Mouse (Mus musculus) urinary bladder, postnatal 10 days (tissue): ENCODE data around the gene Best2.

Experiments
- DNase-seq: peaks from one replicate; pipeline ENCODE4 v3.0.0; 2022; ENCODE audit warnings: low spot score

Best2 gene

GRCm38 (mm10) chr8:85021514-85022055, 7.3 kb upstream of the Best2 start:
- DNase-seq = no peak

- no peak for DNase-seq
Measured at GRCm38 (mm10) chr8:85017209-85017608, 2.9 kb upstream of the Best2 start.

GRCm38 (mm10) chr8:85016724-85017123, 2.4 kb upstream of the Best2 start:
- no peak for DNase-seq

DNA sequence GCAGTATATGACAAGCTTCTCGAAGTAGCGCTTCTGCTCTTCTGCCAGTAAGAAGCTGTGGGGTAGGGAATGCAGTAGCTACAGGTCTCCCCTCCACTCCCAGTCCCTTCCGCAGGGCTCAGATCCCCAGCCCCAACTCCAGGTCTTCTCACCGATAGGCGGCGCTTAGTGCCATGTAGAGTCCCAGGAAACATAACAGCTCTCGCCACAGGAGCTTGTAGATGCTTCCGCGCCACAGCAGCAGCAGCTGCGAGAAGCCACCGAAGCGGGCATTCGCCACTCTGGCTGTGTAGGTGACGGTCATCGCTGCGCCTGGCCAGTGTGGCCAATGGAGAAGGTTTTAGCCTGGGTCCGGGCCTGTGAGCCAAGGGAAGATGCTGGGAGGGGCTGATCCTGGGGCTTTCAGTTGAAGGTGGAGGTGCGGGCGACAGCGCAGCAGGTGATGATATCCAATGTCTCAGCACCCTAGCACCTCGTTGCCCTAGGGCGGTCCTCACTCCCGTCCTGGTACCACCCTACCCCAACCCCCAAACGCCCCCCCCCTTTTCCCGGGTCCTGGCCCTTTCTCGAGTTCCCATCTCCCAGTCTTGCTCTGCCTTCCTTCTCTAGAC, 996 bp downstream of the Best2 start:
- DNase-seq = no peak

DNA sequence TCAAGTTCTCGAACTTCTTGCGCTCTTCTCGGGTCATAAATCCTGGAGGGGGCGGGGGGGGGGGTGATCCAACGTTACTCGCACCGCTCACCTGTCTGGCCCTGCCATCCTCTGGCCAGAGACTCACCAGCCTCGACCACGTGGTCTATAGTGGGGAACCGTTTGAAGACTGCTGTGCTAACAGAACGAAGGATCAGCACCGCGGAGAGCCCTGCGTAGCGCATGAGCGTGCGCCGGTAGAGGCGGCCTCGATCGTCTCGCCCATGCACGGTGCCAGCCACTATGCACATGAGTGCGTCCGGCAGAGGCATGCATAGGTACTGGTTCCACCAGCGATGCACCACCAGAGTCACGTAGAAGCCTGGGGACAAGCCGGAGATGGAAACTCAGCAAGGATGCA, 3.1 kb downstream of the Best2 start:
- no peak for DNase-seq

- no peak for DNase-seq
Measured at GRCm38 (mm10) chr8:85007686-85008085, 6.6 kb downstream of the Best2 start.

- DNase-seq = peak; percentile 74
Measured at GRCm38 (mm10) chr8:84997649-84998295, 16.6 kb downstream of the Best2 start.

GRCm38 (mm10) chr8:84996978-84997377, 17.4 kb downstream of the Best2 start:
- no peak for DNase-seq

- DNase-seq = no peak
Measured at GRCm38 (mm10) chr8:84995680-84996079, 18.7 kb downstream of the Best2 start.

GRCm38 (mm10) chr8:84994375-84994774, 20.0 kb downstream of the Best2 start:
- DNase-seq = no peak

GRCm38 (mm10) chr8:84990836-84991235, 23.5 kb downstream of the Best2 start:
- no peak for DNase-seq

DNA sequence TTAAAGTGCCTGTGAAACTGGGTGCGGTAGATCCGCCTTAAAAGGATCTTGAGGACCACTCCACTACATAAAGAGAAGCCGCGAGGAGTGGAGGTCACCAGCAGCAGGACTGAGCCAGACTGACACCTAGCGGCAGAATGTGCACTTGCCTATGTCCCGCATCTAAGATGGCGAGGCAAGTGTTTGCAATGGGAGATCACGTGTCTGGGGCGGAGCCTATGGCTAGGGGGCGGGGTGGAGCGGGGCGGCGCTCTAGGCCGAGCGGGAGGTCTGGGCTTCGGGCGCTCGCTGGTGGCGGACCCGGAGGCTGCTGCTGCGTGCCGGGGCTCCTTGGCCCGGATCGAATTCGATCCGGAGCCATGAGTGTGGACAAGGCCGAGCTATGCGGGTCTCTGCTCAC, 24.0 kb downstream of the Best2 start, which contains the start of gene Hook2:
Hook2 (plus strand) TSS at position 255 of the 400 bp plus-strand sequence.
- DNase-seq = peak; percentile 91

- peak; percentile 87 for DNase-seq
Measured at GRCm38 (mm10) chr8:84989810-84990209, 24.5 kb downstream of the Best2 start.

- no peak for DNase-seq
Measured at GRCm38 (mm10) chr8:84989311-84989731, 25.0 kb downstream of the Best2 start.

DNA sequence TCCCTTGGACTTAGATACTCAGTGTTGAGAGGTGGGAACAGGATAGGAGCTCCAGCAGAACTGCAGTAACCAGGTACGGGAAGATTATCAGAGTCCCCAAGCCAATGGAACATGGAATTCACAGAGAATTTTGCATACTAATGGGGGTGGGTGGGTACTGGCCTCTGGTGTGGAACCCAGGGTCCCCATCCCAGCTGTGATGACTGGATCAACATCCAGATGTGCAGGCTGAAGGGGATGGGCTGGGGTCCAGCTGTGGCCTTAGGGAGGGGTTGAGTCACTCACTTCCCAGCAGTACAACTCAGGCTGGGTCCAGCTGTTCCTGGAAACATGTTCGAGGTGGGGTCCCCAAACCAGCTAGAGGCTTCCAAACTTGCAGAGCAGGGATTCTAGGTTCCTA, 26.4 kb downstream of the Best2 start:
- DNase-seq = no peak

GRCm38 (mm10) chr8:84987388-84987787, 26.9 kb downstream of the Best2 start:
- no peak for DNase-seq

DNA sequence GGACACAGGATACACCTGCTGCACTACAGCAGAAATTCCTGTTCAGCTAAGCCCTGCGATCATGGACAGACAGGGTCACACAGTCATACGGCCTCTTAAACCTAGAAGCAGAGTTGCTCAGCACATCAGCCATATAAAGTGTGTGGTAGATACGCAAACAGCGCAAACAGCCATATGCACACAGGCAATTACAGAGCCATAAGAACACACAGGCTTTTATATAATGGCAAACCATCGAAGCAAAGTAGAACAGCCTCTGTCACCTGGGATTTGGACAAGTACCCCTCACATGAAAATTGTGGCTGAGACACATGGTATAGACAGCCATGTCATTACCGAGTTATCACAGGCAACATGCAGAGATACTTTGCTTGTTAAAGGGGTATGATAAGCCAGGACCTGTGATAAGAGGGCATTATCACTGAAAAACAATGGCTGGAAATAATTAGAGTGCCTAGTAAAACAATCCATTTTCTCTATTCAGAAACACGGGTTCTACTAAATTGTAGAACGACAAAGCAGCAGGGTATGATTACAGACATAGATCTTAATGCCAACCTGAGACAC, 27.9 kb downstream of the Best2 start:
- no peak for DNase-seq

DNA sequence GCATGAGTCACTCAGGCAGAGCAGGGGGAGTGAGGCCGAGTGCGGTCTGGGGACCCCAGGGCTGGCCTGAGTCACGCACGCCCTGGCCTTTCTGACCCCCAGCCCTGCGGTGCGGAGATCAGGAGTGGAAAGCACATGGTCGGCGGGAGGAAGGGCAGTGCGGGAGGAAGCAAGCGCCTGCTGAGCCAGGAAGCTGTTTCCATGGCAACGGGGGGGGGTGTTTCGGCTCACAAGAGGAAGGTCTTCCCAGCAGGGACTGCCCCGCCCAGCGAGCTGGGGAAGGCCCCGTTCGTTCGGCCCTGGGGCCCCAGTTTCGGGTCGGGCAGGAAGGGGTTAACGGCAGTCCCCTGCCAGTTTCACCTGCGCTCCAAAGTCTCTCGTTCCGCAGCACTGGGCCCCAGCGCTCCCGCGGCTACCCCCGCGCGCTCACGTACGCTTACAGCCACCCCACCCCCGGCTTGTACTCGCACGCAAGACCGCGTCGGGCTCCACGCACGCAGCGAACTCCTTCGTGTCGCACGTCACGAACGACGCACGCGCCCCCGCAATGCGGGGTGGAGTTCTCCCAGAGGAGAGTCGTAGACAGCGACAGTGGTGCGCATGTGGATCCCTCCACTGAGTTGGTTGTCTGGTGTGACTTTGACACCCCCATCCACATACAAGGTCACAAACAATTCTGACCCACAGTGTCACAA, 28.5 kb downstream of the Best2 start:
- DNase-seq = peak; percentile 61

- DNase-seq = no peak
Measured at GRCm38 (mm10) chr8:84985049-84985683, 29.2 kb downstream of the Best2 start.

GRCm38 (mm10) chr8:84984294-84985048, 29.9 kb downstream of the Best2 start:
- DNase-seq = no peak

GRCm38 (mm10) chr8:84982499-84983011, 31.8 kb downstream of the Best2 start:
- DNase-seq = no peak
